Mouse (Mus musculus) testis, adult 2 months (tissue): Measurements from ENCODE around the gene Ehd4. TPM values are rescaled to one million over a fixed set of nuclear protein-coding genes. Genes with fewer than 3 reads are reported as not detected.

Experiments used
- H3K27ac ChIP-seq: fragments of 200-500 bp; 2 replicates; pipeline ENCODE4 v1.5.1; 2012; ENCODE audit warnings: low read depth, low read length; ENCODE audit not compliant: control insufficient read depth, insufficient read depth
- H3K27me3 ChIP-seq: fragments of 200-500 bp; 2 replicates; pipeline ENCODE4 v1.6.1; 2012; ENCODE audit warnings: mild to moderate bottlenecking, low read length, moderate library complexity; ENCODE audit not compliant: control insufficient read depth, insufficient read depth
- H3K36me3 ChIP-seq: fragments of 200-500 bp; 2 replicates; pipeline ENCODE4 v1.6.1; 2012; ENCODE audit warnings: mild to moderate bottlenecking, low read length; ENCODE audit not compliant: control insufficient read depth, insufficient read depth
- H3K4me1 ChIP-seq: fragments of 200-500 bp; 2 replicates; pipeline ENCODE4 v1.6.1; 2012; ENCODE audit warnings: low read length; ENCODE audit not compliant: control insufficient read depth, insufficient read depth
- H3K4me3 ChIP-seq: fragments of 200-500 bp; 2 replicates; pipeline ENCODE4 v1.5.1; 2012; ENCODE audit warnings: low read depth, mild to moderate bottlenecking, low read length, moderate library complexity, mixed read lengths; ENCODE audit not compliant: control insufficient read depth
- CTCF ChIP-seq: fragments of 200-500 bp; IDR thresholded peaks from 2 replicates; pipeline ENCODE4 v1.5.1; 2012; ENCODE audit warnings: low read depth, mild to moderate bottlenecking, inconsistent platforms, low read length, moderate library complexity; ENCODE audit not compliant: control insufficient read depth, insufficient read depth, insufficient replicate concordance
- POLR2A ChIP-seq: fragments of 200-500 bp; IDR thresholded peaks from 2 replicates; pipeline ENCODE4 v1.6.1; 2012; ENCODE audit warnings: low read depth, mild to moderate bottlenecking, inconsistent platforms, low read length, moderate library complexity; ENCODE audit not compliant: control insufficient read depth
- polyA plus RNA-seq: library from polyadenylated mRNA; depleted of rRNA; stranded (reverse); fragments of >200 nt; gene quantifications from 2 replicates; pipeline ENCODE4 v1.2.3, GENCODE M21; 2012

The Ehd4 gene
- polyA plus RNA-seq, 1 experiment, result 3.4 TPM

GRCm38 (mm10) chr2:120107446-120107845 is 47.0 kb downstream of the Ehd4 start:
- TF ChIP-seq CTCF (no peak), POLR2A (no peak)

DNA sequence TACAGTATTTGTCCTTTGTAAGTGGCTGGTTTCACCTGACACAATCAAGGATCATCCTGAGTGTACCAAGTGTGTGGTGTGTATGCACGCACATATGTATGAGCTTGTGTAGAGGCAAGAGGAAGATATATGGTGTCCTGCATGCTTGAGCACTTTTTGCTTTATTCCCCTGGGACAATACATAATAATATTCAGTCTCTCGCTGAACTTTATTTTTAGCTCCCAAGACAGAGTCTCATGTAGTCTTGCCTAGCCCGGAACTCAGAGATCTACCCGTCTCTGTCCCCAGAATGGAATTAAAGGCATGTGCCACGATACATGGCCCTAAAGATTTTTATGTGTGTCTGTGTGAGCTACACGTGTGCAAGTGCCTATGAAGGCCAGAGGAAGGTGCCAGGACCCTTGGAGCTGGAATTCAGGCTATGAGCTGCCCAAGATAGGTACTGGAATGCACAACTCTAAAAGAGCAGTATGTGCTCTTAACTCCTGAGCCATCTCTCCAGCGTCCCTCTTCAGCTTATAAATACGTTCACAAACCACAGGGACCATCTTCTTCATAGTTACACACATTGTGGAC is 47.9 kb downstream of the Ehd4 start:
- Histone ChIP-seq H3K4me1 (no peaks in the 10 kb centered on the region), H3K36me3 (no peaks in the 10 kb centered on the region), H3K4me3 (no peak overlapping the region), H3K27me3 (no peaks in the 10 kb centered on the region), H3K27ac (no peak overlapping the region)
- no peak for TF ChIP-seq POLR2A
- no peak for TF ChIP-seq CTCF

More at GRCm38 (mm10) chr2:120107446-120107845, 47.0 kb downstream of the Ehd4 start:
- no peaks in the 10 kb centered on the region for H3K36me3 ChIP-seq
- H3K4me3 ChIP-seq, result no peak overlapping the region
- no peaks in the 10 kb centered on the region for H3K4me1 ChIP-seq
- no peaks in the 10 kb centered on the region for H3K27me3 ChIP-seq
- no peak overlapping the region for H3K27ac ChIP-seq

- Histone ChIP-seq H3K36me3 (no peaks in the 10 kb centered on the region), H3K4me3 (no peak overlapping the region), H3K4me1 (no peaks in the 10 kb centered on the region), H3K27ac (no peak overlapping the region), H3K27me3 (no peaks in the 10 kb centered on the region)
- TF ChIP-seq POLR2A (no peak), CTCF (no peak)
Observed at GRCm38 (mm10) chr2:120105861-120106260, 48.5 kb downstream of the Ehd4 start.

DNA sequence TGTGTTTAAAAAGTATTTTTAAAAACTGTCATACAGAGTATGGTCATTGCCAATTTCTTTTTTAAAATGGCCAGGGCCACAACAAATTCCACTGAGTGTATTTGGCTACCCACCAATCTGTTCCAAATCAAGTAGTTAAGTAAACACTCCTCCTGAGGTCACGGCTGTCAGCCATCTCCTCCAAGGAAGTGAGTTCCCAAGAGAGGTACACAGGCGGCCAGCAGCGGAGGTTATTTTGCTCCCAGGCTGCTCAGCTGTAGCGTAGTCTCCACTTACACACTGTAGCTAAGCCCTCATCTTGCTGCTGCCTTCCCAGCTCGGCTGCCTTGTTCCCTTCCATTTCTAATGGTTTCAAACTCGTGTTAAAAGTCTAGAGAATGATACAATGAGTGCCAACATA is 51.5 kb downstream of the Ehd4 start:
- Histone ChIP-seq H3K36me3 (no peaks in the 10 kb centered on the region), H3K27me3 (no peaks in the 10 kb centered on the region), H3K4me1 (no peaks in the 10 kb centered on the region), H3K27ac (no peak overlapping the region), H3K4me3 (no peak overlapping the region)
- no peak for TF ChIP-seq POLR2A
- no peak for TF ChIP-seq CTCF

DNA sequence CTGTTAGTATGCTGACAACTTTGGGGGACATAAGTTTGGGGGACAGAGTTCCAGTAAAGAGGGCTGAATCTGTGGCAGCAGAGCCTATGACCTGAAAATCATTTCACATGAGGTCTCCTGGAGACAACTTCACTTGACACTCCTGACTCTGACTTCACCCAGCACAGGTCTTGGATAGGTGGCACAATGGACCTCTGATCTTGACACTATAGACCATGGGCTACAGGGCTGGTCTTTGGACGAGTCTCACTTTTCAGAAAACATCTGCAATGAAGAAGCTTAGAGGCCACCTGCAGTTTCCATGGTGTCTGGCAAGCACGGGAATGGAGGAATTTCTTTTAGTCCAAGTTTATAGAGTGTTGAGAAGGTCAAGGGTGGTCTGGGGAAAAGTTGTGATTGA is 52.0 kb downstream of the Ehd4 start:
- H3K4me1 ChIP-seq, result no peaks in the 10 kb centered on the region
- no peak overlapping the region for H3K27ac ChIP-seq
- no peaks in the 10 kb centered on the region for H3K27me3 ChIP-seq
- H3K36me3 ChIP-seq, result no peaks in the 10 kb centered on the region
- H3K4me3 ChIP-seq, result no peak overlapping the region
- TF ChIP-seq CTCF, result no peak
- no peak for TF ChIP-seq POLR2A

- no peak overlapping the region for H3K27ac ChIP-seq
- no peak overlapping the region for H3K4me3 ChIP-seq
- no peaks in the 10 kb centered on the region for H3K4me1 ChIP-seq
- no peaks in the 10 kb centered on the region for H3K27me3 ChIP-seq
- no peak for TF ChIP-seq CTCF
- TF ChIP-seq POLR2A, result no peak
- no peaks in the 10 kb centered on the region for H3K36me3 ChIP-seq
Observed at GRCm38 (mm10) chr2:120101961-120102360, 52.4 kb downstream of the Ehd4 start.

GRCm38 (mm10) chr2:120099886-120100285 is 54.5 kb downstream of the Ehd4 start:
- H3K36me3 ChIP-seq, result no peaks in the 10 kb centered on the region
- no peaks in the 10 kb centered on the region for H3K27me3 ChIP-seq
- no peaks in the 10 kb centered on the region for H3K4me1 ChIP-seq
- H3K27ac ChIP-seq, result no peak overlapping the region
- no peak overlapping the region for H3K4me3 ChIP-seq
- TF ChIP-seq POLR2A, result no peak
- no peak for TF ChIP-seq CTCF

GRCm38 (mm10) chr2:120099263-120099662 is 55.1 kb downstream of the Ehd4 start:
- TF ChIP-seq POLR2A, result no peak
- TF ChIP-seq CTCF, result no peak
- H3K27me3 ChIP-seq, result no peaks in the 10 kb centered on the region
- no peak overlapping the region for H3K27ac ChIP-seq
- H3K36me3 ChIP-seq, result no peaks in the 10 kb centered on the region
- H3K4me3 ChIP-seq, result no peak overlapping the region
- H3K4me1 ChIP-seq, result no peaks in the 10 kb centered on the region
